Mouse (Mus musculus): Measurements from ENCODE around the gene Rab20.
"Not testable (repeated sequence)": the region's sequence is repeated elsewhere in the genome, so short reads cannot be mapped to it uniquely, and the experiment has no call there.

DNA sequence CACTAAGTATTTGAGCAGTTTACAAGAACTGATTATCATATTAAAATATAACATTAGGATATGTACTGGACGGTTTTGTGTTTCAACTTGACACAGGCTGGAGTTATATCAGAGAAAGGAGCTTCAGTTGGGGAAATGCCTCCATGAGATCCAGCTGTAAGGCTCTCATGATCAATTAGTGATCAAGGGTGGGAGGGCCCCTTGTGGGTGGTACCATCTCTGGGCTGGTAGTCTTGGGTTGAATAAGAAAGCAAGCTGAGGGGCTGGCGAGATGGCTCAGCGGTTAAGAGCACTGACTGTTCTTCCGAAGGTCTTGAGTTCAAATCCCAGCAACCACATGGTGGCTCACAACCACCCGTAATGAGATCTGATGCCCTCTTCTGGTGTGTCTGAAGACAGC lies 12.0 kb downstream of the Rab20 start:
- not testable (repeated sequence) for TF ChIP-seq CTCF (IDR thresholded peaks at IDR 0.05; ENCODE audit: extremely low read depth, insufficient read depth, insufficient read length, insufficient replicate concordance); POLR2A (IDR thresholded peaks at IDR 0.05; ENCODE audit: low read depth, low read length)

Data from spleen, adult 2 months (tissue).